20 mouse cellular contexts compared by ENCODE assay signal in genomic region chr2:137343736-137344135, GRCm38 (mm10).
"Had no signal": no experiment of that assay in that cellular context is flagged by ENCODE, and none has a peak within 500 bp of the region (broad histone marks: within the 10 kb centered on the region; RNA-seq: fewer than 3 reads in every experiment).

No protein-coding gene starts in this region.

- DNase-seq: liver, postnatal 0 days; lung, adult 2 months; lung, postnatal 14 days; lung, postnatal 36 days; retina, postnatal 1 day; right cerebral cortex, adult 18-20 months; right cerebral cortex, postnatal 25 days; right cerebral cortex, postnatal 4 days; spleen, adult 18-20 months; thymus, adult 18-20 months; thymus, postnatal 14 days; thymus, postnatal 36 days had no signal

- H3K27ac ChIP-seq: lung, embryonic 15.5 days; macrophage; midbrain, embryonic 13.5 days; midbrain, embryonic 15.5 days; neural tube, embryonic 13.5 days; neural tube, embryonic 15.5 days had no signal

- H3K4me1 ChIP-seq: lung, embryonic 15.5 days; megakaryocyte, embryonic 14.5 days; midbrain, embryonic 13.5 days; midbrain, embryonic 15.5 days; neural tube, embryonic 13.5 days; neural tube, embryonic 15.5 days had no signal

- H3K4me3 ChIP-seq: lung, embryonic 15.5 days; megakaryocyte, embryonic 14.5 days; midbrain, embryonic 13.5 days; midbrain, embryonic 15.5 days; myocyte; neural tube, embryonic 13.5 days; neural tube, embryonic 15.5 days had no signal
